Comparison of ENCODE assay signal across 9 mouse cellular contexts in genomic region chr2:128177241-128177661, GRCm38 (mm10). TPM values are rescaled to one million over a fixed set of nuclear protein-coding genes. Genes with fewer than 3 reads are reported as not detected.
A peak's percentile ranks its signal among the peaks of the same experiment; 100 is the strongest.
DNase-seq lines count a peak whose midpoint lies in the region; ATAC-seq lines count a peak whose summit lies in the region.
"Had no signal": no experiment of that assay in that cellular context is flagged by ENCODE, and none has a peak within 500 bp of the region (broad histone marks: within the 10 kb centered on the region; RNA-seq: fewer than 3 reads in every experiment).

No protein-coding gene starts in this region.

- no peak overlapping the region for H3K4me2 ChIP-seq in forebrain, embryonic 12.5 days
- no peak overlapping the region for H3K4me2 ChIP-seq in forebrain, embryonic 11.5 days (ENCODE audit: low read depth, low read length, severe bottlenecking)
- no peak overlapping the region for H3K4me2 ChIP-seq in midbrain, embryonic 13.5 days (replicated peaks)
- H3K4me2 ChIP-seq in midbrain, embryonic 15.5 days, result no peak overlapping the region
- no peak overlapping the region for H3K4me2 ChIP-seq in heart, embryonic 11.5 days
- no peak overlapping the region for H3K4me2 ChIP-seq in stomach, embryonic 16.5 days (ENCODE audit: low read depth, low read length)
- H3K4me2 ChIP-seq: embryonic facial prominence, embryonic 13.5 days had no signal

- 60% methylated on average over 5 of the region's 5 CpGs for WGBS in forebrain, embryonic 12.5 days
- WGBS in forebrain, embryonic 11.5 days, result 66% methylated on average over 5 of the region's 5 CpGs
- WGBS in midbrain, embryonic 13.5 days, result 47% methylated on average over 5 of the region's 5 CpGs
- 44% methylated on average over 5 of the region's 5 CpGs for WGBS in midbrain, embryonic 15.5 days
- WGBS in heart, embryonic 11.5 days (ENCODE audit: insufficient replicate concordance), result 36% methylated on average over 5 of the region's 5 CpGs
- 55% methylated on average over 5 of the region's 5 CpGs for WGBS in stomach, embryonic 16.5 days

- H3K36me3 ChIP-seq in forebrain, embryonic 12.5 days (replicated peaks), result no peaks in the 10 kb centered on the region
- H3K36me3 ChIP-seq in forebrain, embryonic 11.5 days (ENCODE audit: control insufficient read depth, insufficient read depth, low read length), result no peaks in the 10 kb centered on the region
- H3K36me3 ChIP-seq in midbrain, embryonic 13.5 days, result no peaks in the 10 kb centered on the region
- no peaks in the 10 kb centered on the region for H3K36me3 ChIP-seq in midbrain, embryonic 15.5 days (replicated peaks)
- no peaks in the 10 kb centered on the region for H3K36me3 ChIP-seq in heart, embryonic 11.5 days (ENCODE audit: control insufficient read depth, insufficient read depth, low read length)
- H3K36me3 ChIP-seq in stomach, embryonic 16.5 days (ENCODE audit: control insufficient read depth, insufficient read depth, low read length), result no peaks in the 10 kb centered on the region
- H3K36me3 ChIP-seq: embryonic facial prominence, embryonic 13.5 days had no signal

- H3K4me1 ChIP-seq in forebrain, embryonic 12.5 days, result peaks cover 23% of the 10 kb centered on the region
- H3K4me1 ChIP-seq in forebrain, embryonic 11.5 days (replicated peaks; ENCODE audit: control insufficient read depth, insufficient read depth, low read length), result peaks cover 11% of the 10 kb centered on the region; the same call in 1 of the 2 replicates
- H3K4me1 ChIP-seq in midbrain, embryonic 13.5 days (replicated peaks), result peaks cover 20% of the 10 kb centered on the region
- peaks cover 17% of the 10 kb centered on the region for H3K4me1 ChIP-seq in midbrain, embryonic 15.5 days
- peaks cover 44% of the 10 kb centered on the region for H3K4me1 ChIP-seq in heart, embryonic 11.5 days (ENCODE audit: control insufficient read depth, insufficient read depth, low read length)
- H3K4me1 ChIP-seq in stomach, embryonic 16.5 days (ENCODE audit: control insufficient read depth, insufficient read depth, low read length), result peaks cover 35% of the 10 kb centered on the region

- H3K9me3 ChIP-seq in forebrain, embryonic 12.5 days, result no peaks in the 10 kb centered on the region
- no peaks in the 10 kb centered on the region for H3K9me3 ChIP-seq in forebrain, embryonic 11.5 days (ENCODE audit: control insufficient read depth, low read length)
- no peaks in the 10 kb centered on the region for H3K9me3 ChIP-seq in midbrain, embryonic 13.5 days
- H3K9me3 ChIP-seq in midbrain, embryonic 15.5 days, result no peaks in the 10 kb centered on the region
- H3K9me3 ChIP-seq in heart, embryonic 11.5 days (replicated peaks; ENCODE audit: control insufficient read depth, low read length), result no peaks in the 10 kb centered on the region
- no peaks in the 10 kb centered on the region for H3K9me3 ChIP-seq in stomach, embryonic 16.5 days (replicated peaks; ENCODE audit: control insufficient read depth, low read length)
- H3K9me3 ChIP-seq: embryonic facial prominence, embryonic 13.5 days had no signal

- H3K4me3 ChIP-seq in forebrain, embryonic 12.5 days (replicated peaks), result no peak overlapping the region
- no peak overlapping the region for H3K4me3 ChIP-seq in forebrain, embryonic 11.5 days (ENCODE audit: low read depth, low read length)
- H3K4me3 ChIP-seq in midbrain, embryonic 13.5 days (replicated peaks), result no peak overlapping the region
- no peak overlapping the region for H3K4me3 ChIP-seq in midbrain, embryonic 15.5 days
- no peak overlapping the region for H3K4me3 ChIP-seq in heart, embryonic 11.5 days (ENCODE audit: low read depth, low read length)
- H3K4me3 ChIP-seq in stomach, embryonic 16.5 days (replicated peaks; ENCODE audit: low read length), result no peak overlapping the region
- H3K4me3 ChIP-seq: embryonic facial prominence, embryonic 13.5 days had no signal

- H3K9ac ChIP-seq in forebrain, embryonic 12.5 days, result no peak overlapping the region
- H3K9ac ChIP-seq in forebrain, embryonic 11.5 days (ENCODE audit: low read length), result no peak overlapping the region
- no peak overlapping the region for H3K9ac ChIP-seq in midbrain, embryonic 13.5 days (replicated peaks)
- no peak overlapping the region for H3K9ac ChIP-seq in midbrain, embryonic 15.5 days
- peak overlapping the region; percentile 6; the same call in 1 of the 2 replicates for H3K9ac ChIP-seq in heart, embryonic 11.5 days (ENCODE audit: low read depth, low read length)
- H3K9ac ChIP-seq in stomach, embryonic 16.5 days (ENCODE audit: low read length), result no peak overlapping the region
- H3K9ac ChIP-seq: embryonic facial prominence, embryonic 13.5 days had no signal

- H3K27ac ChIP-seq in forebrain, embryonic 12.5 days, result peak overlapping the region; percentile 31; the same call in 1 of the 2 replicates
- H3K27ac ChIP-seq in forebrain, embryonic 11.5 days (ENCODE audit: low read depth, low read length), result no peak overlapping the region
- 0 out of 2 replicates have a peak overlapping the region, but pooled peaks have one; percentile 11 for H3K27ac ChIP-seq in midbrain, embryonic 13.5 days
- H3K27ac ChIP-seq in midbrain, embryonic 15.5 days, result no peak overlapping the region
- H3K27ac ChIP-seq in heart, embryonic 11.5 days (ENCODE audit: low read depth, low read length), result no peak overlapping the region
- H3K27ac ChIP-seq in stomach, embryonic 16.5 days (ENCODE audit: low read length), result peak overlapping the region; percentile 25; the same call in 1 of the 2 replicates
- H3K27ac ChIP-seq: embryonic facial prominence, embryonic 13.5 days had no signal

- H3K27me3 ChIP-seq in forebrain, embryonic 12.5 days, result no peaks in the 10 kb centered on the region
- no peaks in the 10 kb centered on the region for H3K27me3 ChIP-seq in forebrain, embryonic 11.5 days (ENCODE audit: control insufficient read depth, insufficient read depth, low read length)
- no peaks in the 10 kb centered on the region for H3K27me3 ChIP-seq in midbrain, embryonic 13.5 days
- no peaks in the 10 kb centered on the region for H3K27me3 ChIP-seq in midbrain, embryonic 15.5 days (replicated peaks)
- no peaks in the 10 kb centered on the region for H3K27me3 ChIP-seq in heart, embryonic 11.5 days (ENCODE audit: control insufficient read depth, insufficient read depth, low read length)
- no peaks in the 10 kb centered on the region for H3K27me3 ChIP-seq in stomach, embryonic 16.5 days (ENCODE audit: control insufficient read depth, insufficient read depth, low read length)
- H3K27me3 ChIP-seq: embryonic facial prominence, embryonic 13.5 days had no signal

- DNase-seq in forebrain, embryonic 11.5 days (ENCODE audit: low spot score), result no peak
- no peak for DNase-seq in embryo, embryonic 10 days (ENCODE audit: low spot score)
- no peak for DNase-seq in thymus, postnatal 10 days (ENCODE audit: low spot score in 2 of 2)

- ATAC-seq in forebrain, embryonic 12.5 days (ENCODE audit: low FRiP score), result no peak
- ATAC-seq in forebrain, embryonic 11.5 days (replicated peaks; ENCODE audit: low FRiP score), result no peak
- no peak for ATAC-seq in midbrain, embryonic 13.5 days
- no peak for ATAC-seq in midbrain, embryonic 15.5 days (replicated peaks)
- ATAC-seq in heart, embryonic 11.5 days (replicated peaks; ENCODE audit: insufficient number of reproducible peaks, low FRiP score, low TSS enrichment), result no peak
- ATAC-seq in stomach, embryonic 16.5 days (ENCODE audit: insufficient read depth, low FRiP score), result no peak

RNA-seq across cellular contexts. Expression of gene Bcl2l11, which starts 51.4 kb away (rescaled TPM):
- polyA plus RNA-seq in forebrain, embryonic 12.5 days (2016; fragmentation: Nextera tagmentation; extraction: Ambion mirVana), result 18.8 and 19.6 TPM in 2 replicates
- polyA plus RNA-seq in forebrain, embryonic 11.5 days (2014; fragmentation: Nextera tagmentation; extraction: Ambion mirVana), result 16.8 and 17.7 TPM in 2 replicates
- 10.6 and 13.3 TPM in 2 replicates for polyA plus RNA-seq in midbrain, embryonic 13.5 days (2015; fragmentation: Nextera tagmentation; extraction: Ambion mirVana)
- polyA plus RNA-seq in midbrain, embryonic 15.5 days (2015; fragmentation: Nextera tagmentation; extraction: Ambion mirVana), result 11.8 and 12.0 TPM in 2 replicates
- 11.3 and 15.2 TPM in 2 replicates for polyA plus RNA-seq in heart, embryonic 11.5 days (2014; fragmentation: Nextera tagmentation; extraction: Ambion mirVana)
- polyA plus RNA-seq in stomach, embryonic 16.5 days (2015; fragmentation: Nextera tagmentation; extraction: Ambion mirVana), result 14.1 and 14.3 TPM in 2 replicates

Comparison
In these comparisons a context has a peak if more than half of its experiments do, and no peak if none do; other contexts are left out.
1. H3K27ac ChIP-seq: peak in forebrain, embryonic 12.5 days (single experiment), midbrain, embryonic 13.5 days (single experiment) and stomach, embryonic 16.5 days (single experiment); none in forebrain, embryonic 11.5 days (single experiment), midbrain, embryonic 15.5 days (single experiment) and heart, embryonic 11.5 days (single experiment).